Mouse (Mus musculus): ENCODE results near the gene Ss18l2. TPM values are rescaled to one million over a fixed set of nuclear protein-coding genes. Genes with fewer than 3 reads are reported as not detected.

Gene Ss18l2
- polyA plus RNA-seq, 1 experiment from 2014 or later = 152 TPM

DNA sequence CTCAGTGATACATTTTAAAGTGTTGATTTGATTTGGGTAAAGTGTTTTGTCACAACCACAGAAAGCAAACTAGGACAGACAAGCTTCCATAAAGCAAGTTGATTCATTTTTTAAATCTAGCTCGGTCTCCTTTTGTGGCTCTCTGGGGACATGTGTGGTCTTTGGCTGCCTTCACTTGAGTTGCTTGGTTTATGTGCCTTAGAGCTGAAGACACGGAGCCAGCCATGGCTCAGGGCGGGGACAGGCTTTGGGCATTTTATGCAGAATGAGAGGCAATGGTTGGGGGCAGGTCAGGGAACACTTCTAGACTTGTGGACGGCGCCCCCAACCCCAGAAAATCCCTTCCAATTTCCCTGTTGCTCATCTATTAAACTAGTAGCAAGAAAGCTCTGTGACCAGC is 36.4 kb upstream of the Ss18l2 start:
- no peak overlapping the region for H3K4me2 ChIP-seq (ENCODE audit: low read length)
- DNase-seq (ENCODE audit: low spot score) = no peak
- H3K27ac ChIP-seq (ENCODE audit: low read depth) = no peak overlapping the region
- peaks cover 12% of the 10 kb centered on the region; the same call in 1 of the 2 replicates for H3K4me1 ChIP-seq (replicated peaks; ENCODE audit: control insufficient read depth, insufficient read depth, low read length)
- no peak overlapping the region for H3K4me3 ChIP-seq (ENCODE audit: low read depth, low read length)
- ATAC-seq (replicated peaks; ENCODE audit: low FRiP score, low TSS enrichment, low read depth) = no peak
- WGBS = 87% methylated on average over 5 of the region's 5 CpGs
- H3K27me3 ChIP-seq (replicated peaks; ENCODE audit: control insufficient read depth, insufficient read depth, low read length) = peaks cover 14% of the 10 kb centered on the region
- H3K9ac ChIP-seq (ENCODE audit: low read length) = no peak overlapping the region
- no peaks in the 10 kb centered on the region for H3K36me3 ChIP-seq (ENCODE audit: control insufficient read depth, insufficient read depth, low read length)
- no peaks in the 10 kb centered on the region for H3K9me3 ChIP-seq (ENCODE audit: control insufficient read depth, low read length)

GRCm38 (mm10) chr9:121675011-121675410 is 35.1 kb upstream of the Ss18l2 start:
- no peak for DNase-seq (ENCODE audit: low spot score)
- 83% methylated on average over 9 of the region's 9 CpGs for WGBS

DNA sequence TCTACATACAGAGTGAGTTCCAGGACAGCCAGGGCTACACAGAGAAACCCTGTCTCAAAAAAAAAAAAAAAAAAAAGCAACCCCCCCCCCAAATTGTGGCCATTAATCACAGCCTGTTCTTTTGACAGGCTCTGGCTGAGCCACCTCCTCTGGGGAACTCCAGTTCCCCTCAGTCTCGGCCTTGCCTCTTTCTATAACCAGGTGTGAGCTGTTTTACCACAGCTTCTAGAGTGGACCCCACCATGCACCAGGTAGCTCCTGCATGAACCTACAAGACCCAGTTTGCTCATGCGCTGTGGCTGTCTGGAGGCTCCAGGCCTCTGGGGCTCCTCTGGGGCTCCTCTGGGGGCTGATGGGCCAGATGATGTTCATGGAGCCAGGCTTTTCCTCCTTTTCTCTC is 34.6 kb upstream of the Ss18l2 start:
- no peak overlapping the region for H3K4me2 ChIP-seq (ENCODE audit: low read length)
- DNase-seq (ENCODE audit: low spot score) (no peak), ATAC-seq (replicated peaks; ENCODE audit: low FRiP score, low TSS enrichment, low read depth) (no peak)
- no peak overlapping the region for H3K4me3 ChIP-seq (ENCODE audit: low read depth, low read length)
- no peaks in the 10 kb centered on the region for H3K36me3 ChIP-seq (ENCODE audit: control insufficient read depth, insufficient read depth, low read length)
- WGBS = 78% methylated on average over 2 of the region's 2 CpGs
- H3K27ac ChIP-seq (ENCODE audit: low read depth) = no peak overlapping the region
- peaks cover 5% of the 10 kb centered on the region for H3K27me3 ChIP-seq (replicated peaks; ENCODE audit: control insufficient read depth, insufficient read depth, low read length)
- peaks cover 6% of the 10 kb centered on the region; the same call in 1 of the 2 replicates for H3K4me1 ChIP-seq (replicated peaks; ENCODE audit: control insufficient read depth, insufficient read depth, low read length)
- no peak overlapping the region for H3K9ac ChIP-seq (ENCODE audit: low read length)
- H3K9me3 ChIP-seq (ENCODE audit: control insufficient read depth, low read length) = no peaks in the 10 kb centered on the region

More at GRCm38 (mm10) chr9:121675011-121675410, 35.1 kb upstream of the Ss18l2 start:
- H3K36me3 ChIP-seq (ENCODE audit: control insufficient read depth, insufficient read depth, low read length) = no peaks in the 10 kb centered on the region
- H3K4me3 ChIP-seq (ENCODE audit: low read depth, low read length) = no peak overlapping the region
- no peak overlapping the region for H3K4me2 ChIP-seq (ENCODE audit: low read length)
- no peaks in the 10 kb centered on the region for H3K9me3 ChIP-seq (ENCODE audit: control insufficient read depth, low read length)
- H3K27me3 ChIP-seq (replicated peaks; ENCODE audit: control insufficient read depth, insufficient read depth, low read length) = peaks cover 8% of the 10 kb centered on the region
- H3K27ac ChIP-seq (ENCODE audit: low read depth) = no peak overlapping the region
- peaks cover 6% of the 10 kb centered on the region; the same call in 1 of the 2 replicates for H3K4me1 ChIP-seq (replicated peaks; ENCODE audit: control insufficient read depth, insufficient read depth, low read length)
- ATAC-seq (replicated peaks; ENCODE audit: low FRiP score, low TSS enrichment, low read depth) = no peak
- no peak overlapping the region for H3K9ac ChIP-seq (ENCODE audit: low read length)

DNA sequence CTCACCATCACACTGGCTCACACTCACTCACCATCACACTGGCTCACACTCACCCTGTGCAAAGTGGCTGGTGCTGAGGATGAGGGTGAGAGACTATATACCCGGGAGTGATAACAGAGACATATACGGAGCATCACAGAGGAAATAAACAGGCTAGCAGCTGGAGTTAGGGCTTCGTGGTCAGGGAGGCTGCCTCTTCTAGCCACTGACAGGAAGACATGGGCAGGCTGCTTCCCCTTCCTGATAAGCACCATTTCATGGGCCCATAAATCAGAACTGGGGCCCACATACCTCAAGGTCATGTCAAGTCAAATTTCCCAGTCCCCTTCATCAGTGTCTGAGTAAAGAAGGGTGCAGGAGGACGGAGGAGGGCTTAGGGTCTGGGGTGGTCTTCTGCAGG is 33.1 kb upstream of the Ss18l2 start:
- Histone ChIP-seq H3K36me3 (ENCODE audit: control insufficient read depth, insufficient read depth, low read length) (no peaks in the 10 kb centered on the region), H3K27me3 (replicated peaks; ENCODE audit: control insufficient read depth, insufficient read depth, low read length) (no peaks in the 10 kb centered on the region), H3K27ac (ENCODE audit: low read depth) (no peak overlapping the region), H3K4me2 (ENCODE audit: low read length) (no peak overlapping the region), H3K9ac (ENCODE audit: low read length) (no peak overlapping the region), H3K4me1 (replicated peaks; ENCODE audit: control insufficient read depth, insufficient read depth, low read length) (peaks cover 6% of the 10 kb centered on the region; the same call in 1 of the 2 replicates), H3K4me3 (ENCODE audit: low read depth, low read length) (no peak overlapping the region), H3K9me3 (ENCODE audit: control insufficient read depth, low read length) (no peaks in the 10 kb centered on the region)
- no peak for DNase-seq (ENCODE audit: low spot score)
- 16% methylated on average over 4 of the region's 4 CpGs for WGBS
- no peak for ATAC-seq (replicated peaks; ENCODE audit: low FRiP score, low TSS enrichment, low read depth)

GRCm38 (mm10) chr9:121677476-121677875 is 32.7 kb upstream of the Ss18l2 start:
- DNase-seq (ENCODE audit: low spot score) (no peak), ATAC-seq (replicated peaks; ENCODE audit: low FRiP score, low TSS enrichment, low read depth) (no peak)
- Histone ChIP-seq H3K4me3 (ENCODE audit: low read depth, low read length) (no peak overlapping the region), H3K4me2 (ENCODE audit: low read length) (no peak overlapping the region), H3K36me3 (ENCODE audit: control insufficient read depth, insufficient read depth, low read length) (no peaks in the 10 kb centered on the region), H3K27ac (ENCODE audit: low read depth) (no peak overlapping the region), H3K9ac (ENCODE audit: low read length) (no peak overlapping the region), H3K4me1 (replicated peaks; ENCODE audit: control insufficient read depth, insufficient read depth, low read length) (0 out of 2 replicates have a peak, but pooled peaks cover 6% of the 10 kb centered on the region), H3K27me3 (replicated peaks; ENCODE audit: control insufficient read depth, insufficient read depth, low read length) (no peaks in the 10 kb centered on the region), H3K9me3 (ENCODE audit: control insufficient read depth, low read length) (no peaks in the 10 kb centered on the region)
- WGBS = 30% methylated on average over 8 of the region's 8 CpGs

- H3K4me3 ChIP-seq (ENCODE audit: low read depth, low read length) = no peak overlapping the region
- 0 out of 2 replicates have a peak, but pooled peaks cover 6% of the 10 kb centered on the region for H3K4me1 ChIP-seq (replicated peaks; ENCODE audit: control insufficient read depth, insufficient read depth, low read length)
- H3K27me3 ChIP-seq (replicated peaks; ENCODE audit: control insufficient read depth, insufficient read depth, low read length) = no peaks in the 10 kb centered on the region
- peak; percentile 73 for DNase-seq (ENCODE audit: low spot score)
- H3K36me3 ChIP-seq (ENCODE audit: control insufficient read depth, insufficient read depth, low read length) = peaks cover 14% of the 10 kb centered on the region
- no peak overlapping the region for H3K27ac ChIP-seq (ENCODE audit: low read depth)
- H3K9ac ChIP-seq (ENCODE audit: low read length) = no peak overlapping the region
- H3K4me2 ChIP-seq (ENCODE audit: low read length) = no peak overlapping the region
- no peaks in the 10 kb centered on the region for H3K9me3 ChIP-seq (ENCODE audit: control insufficient read depth, low read length)
- peak; percentile 66 for ATAC-seq (replicated peaks; ENCODE audit: low FRiP score, low TSS enrichment, low read depth)
- WGBS = 32% methylated on average over 6 of the region's 6 CpGs
Measured at GRCm38 (mm10) chr9:121679549-121679948, 30.6 kb upstream of the Ss18l2 start.

- Histone ChIP-seq H3K27me3 (replicated peaks; ENCODE audit: control insufficient read depth, insufficient read depth, low read length) (no peaks in the 10 kb centered on the region), H3K4me2 (ENCODE audit: low read length) (no peak overlapping the region), H3K36me3 (ENCODE audit: control insufficient read depth, insufficient read depth, low read length) (peaks cover 26% of the 10 kb centered on the region), H3K27ac (ENCODE audit: low read depth) (no peak overlapping the region), H3K9me3 (ENCODE audit: control insufficient read depth, low read length) (no peaks in the 10 kb centered on the region), H3K4me1 (replicated peaks; ENCODE audit: control insufficient read depth, insufficient read depth, low read length) (0 out of 2 replicates have a peak, but pooled peaks cover 6% of the 10 kb centered on the region), H3K9ac (ENCODE audit: low read length) (no peak overlapping the region), H3K4me3 (ENCODE audit: low read depth, low read length) (no peak overlapping the region)
- WGBS = 81% methylated on average over 8 of the region's 8 CpGs
- ATAC-seq (replicated peaks; ENCODE audit: low FRiP score, low TSS enrichment, low read depth) (no peak), DNase-seq (ENCODE audit: low spot score) (no peak)
Measured at GRCm38 (mm10) chr9:121681191-121681590, 28.9 kb upstream of the Ss18l2 start.

DNA sequence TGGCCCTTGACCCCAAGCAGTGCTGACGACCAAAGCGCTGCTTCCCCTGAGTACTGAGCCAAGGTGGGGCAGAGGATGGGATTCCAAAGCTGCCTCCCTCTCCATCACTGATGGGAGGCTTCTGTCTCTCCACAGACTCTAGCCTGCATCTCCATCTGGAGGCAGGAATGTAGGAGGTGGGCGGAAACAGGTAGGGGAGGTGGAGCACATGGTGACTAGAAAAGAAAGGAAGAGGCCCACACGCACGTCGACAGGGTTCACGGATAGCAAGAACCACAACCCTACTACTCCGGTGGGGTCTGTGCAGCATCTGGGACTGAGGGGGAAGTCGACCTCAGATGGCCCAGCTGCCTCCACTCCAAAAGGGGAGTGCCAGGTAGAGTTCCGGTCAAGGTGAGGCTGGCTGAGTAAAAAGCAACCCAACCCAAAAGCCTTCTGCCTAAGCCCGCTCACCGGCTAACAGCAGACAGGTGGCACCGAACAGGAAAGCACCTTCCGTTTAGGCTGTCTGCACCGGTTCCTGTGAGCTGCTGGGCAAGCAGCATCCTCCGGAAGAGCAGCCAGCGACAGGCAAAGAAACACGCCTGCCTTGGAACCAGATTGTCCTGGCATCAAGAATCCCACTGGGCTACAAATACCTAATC is 28.0 kb upstream of the Ss18l2 start:
- Histone ChIP-seq H3K36me3 (ENCODE audit: control insufficient read depth, insufficient read depth, low read length) (peaks cover 27% of the 10 kb centered on the region), H3K27ac (ENCODE audit: low read depth) (no peak overlapping the region), H3K9me3 (ENCODE audit: control insufficient read depth, low read length) (no peaks in the 10 kb centered on the region), H3K4me3 (ENCODE audit: low read depth, low read length) (no peak overlapping the region), H3K9ac (ENCODE audit: low read length) (no peak overlapping the region), H3K27me3 (replicated peaks; ENCODE audit: control insufficient read depth, insufficient read depth, low read length) (no peaks in the 10 kb centered on the region), H3K4me1 (replicated peaks; ENCODE audit: control insufficient read depth, insufficient read depth, low read length) (0 out of 2 replicates have a peak, but pooled peaks cover 3% of the 10 kb centered on the region), H3K4me2 (ENCODE audit: low read length) (no peak overlapping the region)
- 75% methylated on average over 18 of the region's 18 CpGs for WGBS
- DNase-seq (ENCODE audit: low spot score) (no peak), ATAC-seq (replicated peaks; ENCODE audit: low FRiP score, low TSS enrichment, low read depth) (no peak)

- Histone ChIP-seq H3K4me3 (ENCODE audit: low read depth, low read length) (no peak overlapping the region), H3K27me3 (replicated peaks; ENCODE audit: control insufficient read depth, insufficient read depth, low read length) (no peaks in the 10 kb centered on the region), H3K27ac (ENCODE audit: low read depth) (no peak overlapping the region), H3K9me3 (ENCODE audit: control insufficient read depth, low read length) (no peaks in the 10 kb centered on the region), H3K4me1 (replicated peaks; ENCODE audit: control insufficient read depth, insufficient read depth, low read length) (no peaks in the 10 kb centered on the region), H3K36me3 (ENCODE audit: control insufficient read depth, insufficient read depth, low read length) (peaks cover 40% of the 10 kb centered on the region), H3K9ac (ENCODE audit: low read length) (no peak overlapping the region), H3K4me2 (ENCODE audit: low read length) (no peak overlapping the region)
- no peak for DNase-seq (ENCODE audit: low spot score)
- 76% methylated on average over 7 of the region's 7 CpGs for WGBS
- no peak for ATAC-seq (replicated peaks; ENCODE audit: low FRiP score, low TSS enrichment, low read depth)
Measured at GRCm38 (mm10) chr9:121684702-121685101, 25.4 kb upstream of the Ss18l2 start.

Data from intestine, embryonic 14.5 days (tissue).